Comparison of ENCODE assay signal across 8 mouse cellular contexts in genomic region chrX:13071776-13072460, GRCm38 (mm10). TPM values are rescaled to one million over a fixed set of nuclear protein-coding genes. Genes with fewer than 3 reads are reported as not detected.
DNase-seq lines count a peak whose midpoint lies in the region; ATAC-seq and TF ChIP-seq lines count a peak whose summit lies in the region.

No protein-coding gene starts in this region.

- peak; percentile 20 for ATAC-seq in hindbrain, embryonic 11.5 days (ENCODE audit: low FRiP score)

- WGBS in cerebellum, adult 2 months: 6% methylated on average over 60 of the region's 67 CpGs
- 17% methylated on average over 40 of the region's 67 CpGs for WGBS in hindbrain, embryonic 11.5 days

- H3K9me3 ChIP-seq in MEL (replicated peaks; ENCODE audit: insufficient read depth, low read length): no peaks in the 10 kb centered on the region
- no peaks in the 10 kb centered on the region for H3K9me3 ChIP-seq in hindbrain, embryonic 11.5 days (ENCODE audit: control insufficient read depth, low read length)

- TF ChIP-seq CTCF in MEL (IDR thresholded peaks at IDR 0.05 in 2 of 3, conservative IDR thresholded peaks at IDR 0.05 in 1 of 3; ENCODE audit: control insufficient read depth in 1 of 3, insufficient read depth in 1 of 3, low read depth in 2 of 3, low read length in 3 of 3, poor library complexity in 1 of 3, severe bottlenecking in 1 of 3): no peak
- no peak for TF ChIP-seq CTCF in cerebellum, adult 2 months (IDR thresholded peaks at IDR 0.05; ENCODE audit: borderline replicate concordance, insufficient read depth, low read depth, low read length)

- peak; percentile 37 to 48; a peak in 1 of 4 replicates for TF ChIP-seq POLR2A in MEL (IDR thresholded peaks at IDR 0.05; ENCODE audit: control insufficient read depth in 1 of 2, insufficient read depth in 1 of 2, low read depth in 1 of 2, low read length in 2 of 2, poor library complexity in 1 of 2)
- TF ChIP-seq POLR2A in cerebellum, adult 2 months (IDR thresholded peaks at IDR 0.05; ENCODE audit: borderline replicate concordance, insufficient read depth, low read length): 0 out of 2 replicates have a peak, but pooled peaks have one; percentile 23

- H3K4me1 ChIP-seq in MEL (ENCODE audit: control insufficient read depth in 1 of 2, insufficient read depth in 2 of 2, low read length in 2 of 2): peaks cover 6 to 19% of the 10 kb centered on the region in 2 experiments
- H3K4me1 ChIP-seq in cerebellum, adult 2 months (ENCODE audit: control insufficient read depth, insufficient read depth, low read length): no peaks in the 10 kb centered on the region
- no peaks in the 10 kb centered on the region for H3K4me1 ChIP-seq in hindbrain, embryonic 11.5 days (replicated peaks; ENCODE audit: control insufficient read depth, insufficient read depth, low read length)

- peak overlapping the region; percentile 94 for H3K27ac ChIP-seq in MEL (ENCODE audit: control insufficient read depth, low read depth, low read length)
- peak overlapping the region; percentile 92 for H3K27ac ChIP-seq in cerebellum, adult 2 months (ENCODE audit: insufficient read depth, low read length)
- peak overlapping the region; percentile 95 for H3K27ac ChIP-seq in hindbrain, embryonic 11.5 days (ENCODE audit: low read depth, low read length)

- DNase-seq in MEL (ENCODE audit: low read depth, low spot score): peak; percentile 89
- peak; percentile 69 to 75 for DNase-seq in cerebellum, adult 2 months
- peak; percentile 35 to 60 for DNase-seq in frontal cortex, adult 2 months (ENCODE audit: extremely low spot score in 1 of 2, low spot score in 1 of 2)
- peak; percentile 50 for DNase-seq in hindbrain, embryonic 11.5 days (ENCODE audit: low spot score)
- peak; percentile 52 to 55 for DNase-seq in layer of hippocampus, postnatal 14 days (ENCODE audit: low spot score in 2 of 2)
- peak; percentile 80 for DNase-seq in lung, postnatal 10 days
- peak; percentile 33 for DNase-seq in ovary, postnatal 14 days (ENCODE audit: low spot score)
- DNase-seq in thymus, postnatal 25 days: peak; percentile 74

- TF ChIP-seq RAD21 in MEL (IDR thresholded peaks at IDR 0.05; ENCODE audit: low read depth, low read length): no peak

- peak overlapping the region; percentile 22 for H3K4me2 ChIP-seq in hindbrain, embryonic 11.5 days (replicated peaks; ENCODE audit: low read depth, low read length)

- peaks cover 34% of the 10 kb centered on the region for H3K79me2 ChIP-seq in MEL (ENCODE audit: control insufficient read depth, insufficient read depth, low read length, poor library complexity)

- no peak for TF ChIP-seq EP300 in MEL (IDR thresholded peaks at IDR 0.05; ENCODE audit: low read depth in 1 of 2, low read length in 2 of 2)

- peak overlapping the region; percentile 98 for H3K9ac ChIP-seq in MEL (ENCODE audit: control insufficient read depth, low read depth, low read length, poor library complexity, severe bottlenecking)
- H3K9ac ChIP-seq in hindbrain, embryonic 11.5 days (ENCODE audit: low read depth, low read length): peak overlapping the region; percentile 81

- H3K27me3 ChIP-seq in MEL (ENCODE audit: control insufficient read depth in 1 of 2, insufficient read depth in 2 of 2, low read length in 2 of 2): no peaks in the 10 kb centered on the region
- H3K27me3 ChIP-seq in cerebellum, adult 2 months (ENCODE audit: control insufficient read depth, insufficient read depth, low read length): no peaks in the 10 kb centered on the region
- H3K27me3 ChIP-seq in hindbrain, embryonic 11.5 days (ENCODE audit: control insufficient read depth, insufficient read depth, low read length): peaks cover 8% of the 10 kb centered on the region; the same call in 1 of the 2 replicates

- peak overlapping the region; percentile 92 to 93 for H3K4me3 ChIP-seq in MEL (ENCODE audit: control insufficient read depth in 1 of 2, insufficient read depth in 1 of 2, low read depth in 2 of 2, low read length in 2 of 2)
- peak overlapping the region; percentile 82 for H3K4me3 ChIP-seq in cerebellum, adult 2 months (replicated peaks; ENCODE audit: insufficient read depth, low read depth, low read length)
- peak overlapping the region; percentile 71 for H3K4me3 ChIP-seq in hindbrain, embryonic 11.5 days (ENCODE audit: low read depth, low read length)

- H3K36me3 ChIP-seq in MEL (ENCODE audit: control insufficient read depth in 1 of 2, insufficient read depth in 2 of 2, low read length in 2 of 2): peaks cover 15 to 19% of the 10 kb centered on the region in 2 experiments
- H3K36me3 ChIP-seq in hindbrain, embryonic 11.5 days (ENCODE audit: control insufficient read depth, insufficient read depth, low read length): no peaks in the 10 kb centered on the region

TF ChIP-seq in MEL, 35 proteins besides CTCF, POLR2A, EP300 and RAD21:
- TF ChIP-seq USF2 (IDR thresholded peaks at IDR 0.05; ENCODE audit: borderline replicate concordance in 1 of 2, insufficient read depth in 1 of 2, low read depth in 1 of 2, low read length in 2 of 2) (no peak), HCFC1 (IDR thresholded peaks at IDR 0.05; ENCODE audit: low read depth, low read length) (no peak; the same call in 1 of the 2 replicates), TCF12 (IDR thresholded peaks at IDR 0.05; ENCODE audit: low read depth, low read length) (peak; percentile 43; the same call in 1 of the 2 replicates), UBTF (IDR thresholded peaks at IDR 0.05; ENCODE audit: borderline replicate concordance, insufficient read depth, low read depth, low read length) (peak; percentile 24; the same call in 1 of the 2 replicates), SIN3A (IDR thresholded peaks at IDR 0.05; ENCODE audit: low read length) (0 out of 2 replicates have a peak, but pooled peaks have one; percentile 18), CHD1 (IDR thresholded peaks at IDR 0.05; ENCODE audit: low read depth, low read length) (no peak), TBP (IDR thresholded peaks at IDR 0.05; ENCODE audit: low read depth, low read length) (peak; percentile 24; the same call in 1 of the 2 replicates), NRF1 (IDR thresholded peaks at IDR 0.05; ENCODE audit: insufficient read depth, low read depth, low read length, poor library complexity, severe bottlenecking) (no peak), NELFE (IDR thresholded peaks at IDR 0.05; ENCODE audit: low read depth, low read length) (peak; percentile 46)

RNA-seq across cellular contexts. Expression of gene Usp9x, which starts 0.6 kb away (rescaled TPM):
- 118 and 147 TPM in 2 replicates for total RNA-seq in MEL (2012; rRNA removed)
- polyA plus RNA-seq in MEL (2012; ENCODE audit: insufficient read depth in 1 of 2, insufficient read length in 2 of 2, low read depth in 1 of 2, low replicate concordance in 2 of 2, missing spikeins in 1 of 2): 100 to 1,000 TPM in 1 of 2 experiments, 10 to 100 TPM in 1; 89.3 to 328 TPM
- 54.0 and 54.5 TPM in 2 replicates for polyA plus RNA-seq in cerebellum, adult 2 months (2012; rRNA removed)
- polyA plus RNA-seq in frontal cortex, adult 2 months (2012; rRNA removed): 49.5 and 54.3 TPM in 2 replicates
- polyA plus RNA-seq in hindbrain, embryonic 11.5 days (2014; fragmentation: Nextera tagmentation; extraction: Ambion mirVana): 62.2 and 83.6 TPM in 2 replicates
- total RNA-seq in layer of hippocampus, postnatal 14 days (2021): 100 to 1,000 TPM; 255 to 256 TPM

Comparison
In these comparisons a context has a peak if more than half of its experiments do, and no peak if none do; other contexts are left out.
1. Peak in every context shown above with its lines: DNase-seq, ATAC-seq, H3K4me3 ChIP-seq and H3K27ac ChIP-seq.
2. DNase-seq: peak in every context shown above with its lines; median percentile 89 in MEL; 80 in lung, postnatal 10 days; 74 in thymus, postnatal 25 days; 72 in cerebellum, adult 2 months; 54 in layer of hippocampus, postnatal 14 days; 50 in hindbrain, embryonic 11.5 days; 48 in frontal cortex, adult 2 months; 33 in ovary, postnatal 14 days.